Mouse (Mus musculus) frontal cortex, postnatal 25 days (tissue): Measurements from ENCODE around the gene 1700011L22Rik.

Source experiments
- DNase-seq, 2 experiments: peaks; one replicate each; pipeline ENCODE4 v3.0.0; 2022; ENCODE audit warnings: low spot score in 2 of 2

1700011L22Rik gene

GRCm38 (mm10) chr8:79239320-79239719 lies 9.1 kb downstream of the 1700011L22Rik start:
- DNase-seq, result no peak

DNA sequence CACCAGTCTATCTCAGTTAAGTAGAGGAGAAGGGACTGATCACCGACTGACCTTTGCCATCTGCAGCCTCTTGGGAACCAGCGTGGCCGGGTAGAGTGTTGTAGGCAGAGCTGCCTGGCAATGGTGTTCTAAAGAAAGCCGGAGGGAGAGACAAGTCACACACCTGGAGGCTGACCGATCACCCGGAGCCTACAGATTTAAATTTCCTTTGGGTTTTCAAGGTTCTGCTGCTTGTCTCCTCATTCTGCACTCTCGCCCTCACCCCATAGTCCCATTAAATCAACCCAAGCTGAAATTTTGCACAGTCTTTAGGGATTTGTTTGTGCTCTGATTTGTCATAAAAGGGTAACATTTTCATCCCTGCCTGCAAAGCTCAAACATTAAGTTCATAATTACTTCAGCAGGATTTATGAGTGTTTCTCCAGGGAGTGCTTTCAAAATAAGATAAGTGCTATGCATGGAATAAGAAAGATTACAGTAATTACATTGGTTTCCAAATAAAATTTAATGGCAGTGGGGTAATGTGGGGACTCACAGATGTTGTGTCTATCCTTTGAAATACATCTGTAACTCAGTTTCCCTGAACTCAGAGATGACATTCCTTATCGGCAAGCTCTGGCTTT lies 19.0 kb downstream of the 1700011L22Rik start:
- DNase-seq, result no peak

GRCm38 (mm10) chr8:79227916-79228315 lies 20.5 kb downstream of the 1700011L22Rik start:
- DNase-seq, result no peak

GRCm38 (mm10) chr8:79227194-79227593 lies 21.2 kb downstream of the 1700011L22Rik start:
- no peak for DNase-seq

- DNase-seq, result no peak
Measured at GRCm38 (mm10) chr8:79226046-79226445, 22.3 kb downstream of the 1700011L22Rik start.

GRCm38 (mm10) chr8:79225586-79225985 lies 22.8 kb downstream of the 1700011L22Rik start:
- DNase-seq, result no peak

GRCm38 (mm10) chr8:79224363-79224762 lies 24.0 kb downstream of the 1700011L22Rik start:
- DNase-seq, result no peak

DNA sequence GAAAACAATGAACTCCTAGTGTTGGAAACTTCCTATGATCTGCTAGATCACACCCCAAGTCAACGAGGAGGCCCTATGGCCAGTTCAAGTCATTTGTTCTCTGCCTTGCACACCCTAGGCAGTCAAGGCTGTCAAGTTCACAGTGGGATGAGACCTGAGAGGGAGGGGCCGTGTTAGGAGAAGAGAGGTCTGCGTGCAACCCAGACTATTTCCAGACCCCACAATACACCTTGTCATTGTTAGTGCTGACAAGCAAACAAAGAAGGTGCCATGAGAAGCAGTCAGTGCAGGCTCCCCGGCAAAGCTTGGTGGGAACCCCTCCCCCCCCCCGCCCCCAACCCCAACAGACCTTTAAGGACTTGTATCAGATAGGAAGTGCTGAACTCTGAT lies 25.6 kb downstream of the 1700011L22Rik start:
- DNase-seq, result no peak

- no peak for DNase-seq
Measured at GRCm38 (mm10) chr8:79222106-79222751, 26.1 kb downstream of the 1700011L22Rik start.

DNA sequence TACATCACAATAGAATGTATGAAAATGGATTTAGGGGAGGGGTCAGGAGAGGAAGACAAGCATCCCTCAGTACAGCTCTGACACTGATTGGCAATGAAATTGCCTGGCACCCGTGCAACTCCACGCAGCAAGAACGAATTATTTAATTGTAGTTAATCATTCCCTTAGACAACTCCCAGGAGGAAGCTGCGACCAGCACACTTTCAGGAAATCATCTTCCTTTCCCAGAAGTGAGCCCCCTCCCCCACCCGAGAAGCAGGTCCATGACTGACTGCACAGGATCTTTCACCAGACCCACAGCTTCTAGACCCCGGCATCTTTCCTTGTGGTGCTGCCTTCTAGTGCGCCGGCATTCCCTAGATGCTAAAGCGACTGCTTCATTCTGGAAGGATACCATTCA lies 36.7 kb downstream of the 1700011L22Rik start:
- no peak for DNase-seq

GRCm38 (mm10) chr8:79209641-79210358 lies 38.6 kb downstream of the 1700011L22Rik start:
- DNase-seq, result no peak

DNA sequence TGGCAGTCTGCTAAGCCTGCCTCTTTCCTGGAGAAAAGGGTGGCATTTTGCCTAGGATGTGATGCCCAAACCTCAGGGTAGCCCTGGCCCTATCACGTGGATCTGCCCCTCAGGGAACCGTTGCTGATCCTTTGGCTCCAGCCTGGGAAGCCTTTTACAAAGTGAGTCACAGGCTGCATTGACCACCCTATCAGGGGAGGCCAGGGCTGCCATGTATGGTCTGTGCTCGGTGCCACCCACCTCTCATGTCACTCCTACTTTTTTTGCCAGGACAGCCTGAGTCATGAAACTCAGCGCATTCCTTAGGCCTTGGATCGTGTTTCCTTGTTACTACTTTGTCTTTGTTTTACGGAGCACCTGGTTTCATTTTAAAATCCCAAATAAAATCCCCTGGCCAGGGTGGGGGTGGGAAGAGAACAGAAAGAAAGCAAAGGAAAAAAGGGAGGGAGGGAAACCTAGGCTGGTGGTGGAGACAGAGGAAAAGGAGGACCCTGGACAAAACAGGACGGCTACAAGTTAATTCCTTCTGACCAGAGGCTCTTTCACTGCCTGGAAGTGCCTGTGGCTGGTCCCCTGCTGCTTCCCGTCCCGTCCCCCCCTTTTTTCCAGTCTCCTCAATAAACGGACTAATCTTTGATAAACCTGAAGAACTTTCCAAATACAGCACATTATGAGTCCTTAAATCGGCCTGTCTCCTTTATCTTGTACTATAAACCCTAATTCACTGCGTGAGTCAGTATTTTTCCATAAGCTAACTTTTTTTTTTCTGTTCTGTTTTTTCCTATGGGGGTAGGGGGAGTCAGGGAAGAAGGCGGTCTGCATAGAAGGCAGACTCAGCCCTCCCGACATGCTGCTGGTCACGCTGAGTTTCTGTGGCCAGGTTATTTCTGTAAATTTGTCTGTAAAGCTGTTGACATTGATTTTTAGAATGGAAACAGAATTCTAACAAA lies 39.4 kb downstream of the 1700011L22Rik start:
- DNase-seq, result no peak

GRCm38 (mm10) chr8:79208181-79208580 lies 40.2 kb downstream of the 1700011L22Rik start:
- no peak for DNase-seq

- no peak for DNase-seq
Measured at GRCm38 (mm10) chr8:79206895-79207294, 41.5 kb downstream of the 1700011L22Rik start.

GRCm38 (mm10) chr8:79201446-79202147 lies 46.8 kb downstream of the 1700011L22Rik start:
- DNase-seq, result no peak

DNA sequence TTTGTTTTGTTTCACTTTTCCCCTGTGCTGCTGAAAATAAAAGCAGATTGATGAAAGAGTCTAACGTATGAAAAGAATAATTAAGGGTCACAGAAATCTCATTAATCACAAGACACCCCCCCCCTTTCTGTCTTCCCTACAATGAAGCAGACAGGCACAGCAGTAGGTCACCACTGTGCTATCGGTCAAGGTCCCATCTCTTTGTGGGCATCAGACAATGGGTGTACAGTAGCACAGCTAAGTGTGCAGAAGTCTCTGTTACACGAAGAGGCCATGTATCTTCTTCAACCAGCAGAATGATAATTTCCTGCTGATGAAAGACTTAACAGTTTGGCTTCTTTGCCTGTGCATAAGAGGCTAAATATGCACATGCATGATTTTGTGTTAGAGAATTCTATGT lies 49.7 kb downstream of the 1700011L22Rik start:
- no peak for DNase-seq

GRCm38 (mm10) chr8:79196481-79196880 lies 51.9 kb downstream of the 1700011L22Rik start:
- no peak for DNase-seq

- DNase-seq, result no peak
Measured at GRCm38 (mm10) chr8:79190071-79190470, 58.3 kb downstream of the 1700011L22Rik start.

GRCm38 (mm10) chr8:79185488-79185887 lies 62.9 kb downstream of the 1700011L22Rik start:
- no peak for DNase-seq

DNA sequence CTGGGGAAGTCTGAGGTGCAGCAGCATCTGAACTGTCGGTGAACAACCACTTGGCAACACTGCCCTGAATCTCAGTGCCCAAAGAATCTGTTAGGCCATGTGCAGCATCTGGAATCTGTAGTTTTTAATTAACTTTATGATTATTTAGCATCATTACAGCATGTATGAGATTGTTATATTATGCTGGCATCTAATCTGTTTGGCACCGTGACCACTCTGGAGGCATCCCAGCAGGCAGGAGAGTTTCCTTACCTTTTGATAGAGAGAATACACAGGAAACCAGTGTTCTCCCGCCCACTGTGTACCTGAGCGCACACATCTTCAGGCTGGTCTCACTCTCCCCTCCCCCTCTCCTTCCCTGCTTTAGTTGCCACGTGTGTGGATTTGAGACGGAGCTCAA lies 68.7 kb downstream of the 1700011L22Rik start:
- DNase-seq, result no peak

DNA sequence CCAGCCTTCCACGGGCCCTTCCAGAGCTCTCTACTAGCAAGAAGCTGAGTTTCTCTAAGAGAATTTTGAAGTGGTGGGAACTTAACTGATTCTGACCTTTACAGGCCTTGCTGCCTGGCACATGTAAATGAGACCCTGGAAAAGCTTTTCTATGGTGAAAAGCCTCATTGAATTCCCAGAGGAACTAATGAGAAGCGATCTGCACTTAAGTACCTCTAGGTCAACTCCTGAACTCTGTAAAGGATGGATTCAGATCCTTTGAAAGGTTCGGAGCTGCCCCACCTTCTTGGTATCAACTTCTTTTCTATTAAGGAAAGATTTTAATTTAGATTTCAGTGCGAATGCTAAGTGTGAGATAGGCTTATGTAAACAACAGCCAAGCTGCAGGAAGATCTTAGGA lies 72.4 kb downstream of the 1700011L22Rik start:
- no peak for DNase-seq
